Mouse (Mus musculus) cerebellum, adult 11-12 months (tissue): ENCODE data around the gene Art2b.
"Not testable (repeated sequence)": the region's sequence is repeated elsewhere in the genome, so short reads cannot be mapped to it uniquely, and the experiment has no call there.

ENCODE experiments used
- DNase-seq: peaks from one replicate; pipeline ENCODE4 v3.0.0; 2022

The Art2b gene

DNA sequence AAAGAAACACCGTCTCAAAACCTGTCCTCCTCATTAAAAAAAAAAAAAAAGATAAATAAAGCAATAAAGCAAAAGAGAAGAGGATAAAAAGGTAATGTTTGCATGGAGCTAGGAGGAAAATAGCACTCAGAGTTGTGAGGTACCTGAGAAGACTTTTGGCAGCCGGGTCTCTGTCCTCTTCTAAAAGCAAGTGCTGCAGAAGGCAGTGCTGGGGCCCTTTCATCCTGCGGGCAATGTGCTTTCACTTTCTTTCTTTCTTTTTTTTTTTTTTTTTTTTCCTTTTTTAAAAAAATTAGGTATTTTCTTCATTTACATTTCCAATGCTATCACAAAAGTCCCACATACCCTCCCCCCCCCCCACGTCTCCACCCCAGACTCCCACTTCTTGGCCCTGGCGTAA, at the start of gene Art2b:
TSS of gene Art2b (minus strand) at position 193 of the 400 bp plus-strand sequence.
- DNase-seq = no peak

DNA sequence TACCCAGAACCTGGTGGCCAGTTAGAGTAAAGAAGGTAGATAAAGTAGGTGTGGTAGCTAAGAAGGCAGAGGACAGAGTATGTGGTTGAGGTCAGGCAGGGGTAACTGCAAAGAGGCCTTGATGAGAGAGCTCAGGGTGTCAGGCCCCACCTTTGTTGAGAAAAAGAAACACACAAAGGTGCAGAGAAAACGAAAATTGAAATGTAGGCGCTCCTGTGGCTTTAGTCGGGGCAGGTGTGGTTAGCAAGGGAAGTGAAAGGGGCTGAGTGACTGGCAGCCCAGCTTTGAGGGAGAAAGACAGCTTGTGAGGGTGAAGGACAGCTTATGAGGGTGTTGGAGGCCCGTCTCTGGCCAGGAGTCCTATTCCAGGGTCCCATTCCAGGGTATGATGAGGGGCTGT, 49.1 kb upstream of the Art2b start:
- DNase-seq = no peak

DNA sequence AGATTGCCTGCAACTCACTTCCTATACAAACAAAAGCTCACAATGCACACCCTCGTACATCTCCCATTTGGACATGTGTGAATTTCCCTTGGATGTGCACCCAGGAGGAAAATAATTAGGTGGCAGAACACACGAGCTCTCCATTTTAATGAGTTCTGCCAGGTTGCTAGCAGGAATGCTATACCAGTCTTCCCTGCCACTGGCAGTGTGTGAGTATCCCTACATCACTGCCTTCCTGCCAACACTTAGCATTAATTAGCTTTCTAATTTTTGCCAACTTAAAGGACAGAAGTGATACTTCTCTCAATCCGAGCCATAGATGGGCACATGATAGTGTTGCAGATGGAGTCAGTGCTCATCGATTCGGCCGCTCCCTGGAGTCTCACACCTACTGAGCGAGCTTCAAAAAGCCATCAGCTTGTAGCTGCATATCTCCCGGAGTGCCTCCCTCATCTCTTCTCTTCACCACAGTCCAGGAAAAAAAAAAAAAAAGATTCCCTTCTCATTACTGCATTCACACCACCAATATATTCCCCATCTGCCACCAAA, 48.3 kb upstream of the Art2b start:
- DNase-seq = no peak

DNA sequence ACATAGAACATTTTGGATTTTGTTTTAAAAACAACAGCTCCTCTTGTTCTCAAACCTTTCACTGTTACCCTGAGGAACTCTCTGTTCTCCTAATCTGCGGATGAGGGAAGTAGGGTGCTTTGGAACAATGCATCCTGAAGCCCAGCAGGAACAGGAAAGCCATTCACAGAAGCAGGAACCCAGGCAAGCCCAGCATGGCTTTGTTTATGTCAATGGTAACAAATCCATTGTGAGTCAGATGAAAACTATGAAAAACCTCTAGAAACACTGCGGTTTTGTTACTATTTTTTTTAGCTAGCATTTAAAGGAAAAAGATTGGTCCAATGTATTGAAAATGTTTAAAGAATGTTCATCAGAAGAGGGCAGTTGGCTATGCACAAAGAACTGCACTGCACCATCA, 43.1 kb upstream of the Art2b start:
- no peak for DNase-seq

DNA sequence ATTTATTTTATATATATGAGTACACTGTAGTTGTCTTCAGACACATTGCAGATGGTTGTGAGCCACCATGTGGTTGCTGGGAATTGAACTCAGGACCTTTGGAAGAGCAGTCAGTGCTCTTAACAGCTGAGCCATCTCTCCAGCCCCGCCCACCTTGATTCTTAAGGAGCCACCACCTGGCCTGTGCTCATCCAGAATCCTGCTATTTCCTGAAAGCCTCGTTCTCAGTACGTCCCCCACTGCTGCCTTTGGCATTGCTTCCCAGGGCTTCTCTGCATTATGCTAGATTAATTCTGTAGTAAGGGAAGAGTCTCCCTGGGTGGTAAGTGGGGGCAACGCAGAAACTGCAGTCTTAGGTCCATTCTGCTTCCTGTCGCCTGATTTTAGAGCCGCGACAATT, 41.8 kb upstream of the Art2b start:
- DNase-seq = not testable (repeated sequence)

DNA sequence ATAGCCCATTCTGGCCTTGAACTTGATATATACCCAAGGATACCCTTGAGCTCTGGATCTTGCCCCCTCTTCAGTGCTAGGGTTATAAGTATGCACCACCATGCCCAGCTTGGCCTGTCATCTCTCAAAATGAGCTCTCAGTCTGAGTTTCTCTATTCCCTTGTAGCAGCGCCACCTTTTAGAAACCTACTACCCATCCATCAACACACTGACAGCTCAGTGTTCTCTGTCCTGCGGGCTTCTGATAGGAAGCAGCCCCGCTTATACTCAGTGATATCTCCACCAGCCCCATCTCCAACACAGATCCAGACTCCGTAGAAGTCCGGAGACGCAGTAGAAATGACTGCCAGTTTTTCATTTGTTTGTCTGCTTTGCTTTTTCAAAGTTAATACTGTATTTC, 38.9 kb upstream of the Art2b start:
- DNase-seq = no peak

DNA sequence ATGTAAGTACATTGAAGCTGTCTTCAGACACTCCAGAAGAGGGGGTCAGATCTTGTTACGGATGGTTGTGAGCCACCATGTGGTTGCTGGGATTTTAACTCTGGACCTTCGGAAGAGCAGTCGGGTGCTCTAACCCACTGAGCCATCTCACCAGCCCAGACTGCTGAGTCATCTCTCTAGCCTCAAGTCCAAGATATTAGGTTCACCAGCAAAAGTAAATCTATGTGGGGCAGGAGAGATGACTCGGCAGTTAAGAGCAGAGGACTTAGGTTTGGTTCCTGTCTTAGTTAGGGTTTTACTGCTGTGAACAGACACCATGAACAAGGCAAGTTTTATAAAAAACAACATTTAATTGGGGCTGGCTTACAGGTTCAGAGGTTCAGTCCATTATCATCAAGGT, 36.5 kb upstream of the Art2b start:
- DNase-seq = not testable (repeated sequence)

DNA sequence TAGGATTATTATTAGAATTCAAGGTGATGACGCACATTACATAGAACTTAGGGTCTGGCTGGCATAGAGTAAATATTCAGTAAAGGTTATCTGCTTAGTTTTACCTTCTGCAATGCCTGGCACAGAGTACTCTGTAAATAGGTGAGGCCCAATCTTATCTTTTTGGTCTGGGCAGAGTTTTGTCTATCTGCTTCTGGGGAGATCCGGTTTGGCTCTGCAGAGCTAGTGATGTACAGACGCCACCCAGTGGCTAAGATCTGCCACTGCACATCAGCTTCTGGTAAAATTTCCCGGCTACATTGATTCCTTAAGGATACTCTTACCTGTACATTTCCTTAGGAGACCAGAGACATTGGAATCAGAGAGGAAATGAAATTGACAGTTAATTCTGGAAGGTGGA, 35.0 kb upstream of the Art2b start:
- peak; percentile 5 for DNase-seq

DNA sequence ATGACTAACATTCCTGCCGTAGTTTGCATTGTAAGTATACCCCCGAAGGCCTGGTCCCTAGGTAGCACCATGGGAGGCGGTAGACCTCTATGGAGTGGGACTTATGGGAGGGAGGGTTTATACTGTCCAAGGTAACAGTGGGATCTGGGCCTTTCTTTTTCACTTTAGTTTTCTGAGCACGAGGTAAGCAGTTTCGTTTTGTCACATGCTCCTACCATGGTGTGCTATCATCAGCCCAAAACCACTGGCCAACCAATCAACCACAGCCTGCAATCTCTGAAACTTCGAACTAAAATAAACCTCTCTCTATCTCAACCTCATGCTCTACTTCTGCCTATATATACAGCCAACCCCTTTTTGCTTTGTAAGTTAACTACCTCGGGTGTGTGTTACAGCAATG, 32.9 kb upstream of the Art2b start:
- no peak for DNase-seq

DNA sequence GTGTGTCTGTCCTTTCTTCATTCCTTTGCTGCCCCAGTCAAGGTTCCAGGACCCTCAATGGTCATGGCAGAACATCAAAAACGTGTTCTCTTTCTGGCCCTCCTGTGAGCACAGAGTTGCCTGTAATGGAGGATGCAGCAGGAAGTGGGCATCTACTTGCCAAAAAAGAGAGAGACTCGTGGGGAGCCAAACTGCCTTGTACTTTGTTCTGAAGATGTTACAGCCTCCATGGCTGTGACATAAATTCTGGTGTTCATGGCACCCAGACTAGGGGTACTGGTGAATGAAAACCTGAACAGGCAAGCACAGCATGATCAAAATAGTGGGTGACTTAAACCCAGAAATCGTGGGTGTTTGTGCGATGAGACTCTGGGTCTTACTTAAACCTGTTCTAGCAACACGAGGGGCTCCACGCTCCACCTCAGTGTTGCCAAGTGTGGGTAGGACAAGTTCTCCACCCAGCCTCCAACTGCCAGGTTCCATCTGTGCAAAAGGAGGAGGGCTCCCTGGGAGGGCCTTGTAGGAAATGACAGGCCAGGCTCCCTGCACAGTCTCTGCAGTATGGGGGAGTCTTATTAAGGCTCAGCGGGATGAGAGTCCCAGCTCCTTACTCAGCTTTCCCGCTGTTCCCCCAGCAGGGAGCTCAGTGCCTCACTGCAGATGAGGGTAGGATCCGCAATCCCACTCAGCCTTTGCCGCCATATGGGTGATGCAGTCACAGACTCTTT, 32.2 kb upstream of the Art2b start:
- no peak for DNase-seq

DNA sequence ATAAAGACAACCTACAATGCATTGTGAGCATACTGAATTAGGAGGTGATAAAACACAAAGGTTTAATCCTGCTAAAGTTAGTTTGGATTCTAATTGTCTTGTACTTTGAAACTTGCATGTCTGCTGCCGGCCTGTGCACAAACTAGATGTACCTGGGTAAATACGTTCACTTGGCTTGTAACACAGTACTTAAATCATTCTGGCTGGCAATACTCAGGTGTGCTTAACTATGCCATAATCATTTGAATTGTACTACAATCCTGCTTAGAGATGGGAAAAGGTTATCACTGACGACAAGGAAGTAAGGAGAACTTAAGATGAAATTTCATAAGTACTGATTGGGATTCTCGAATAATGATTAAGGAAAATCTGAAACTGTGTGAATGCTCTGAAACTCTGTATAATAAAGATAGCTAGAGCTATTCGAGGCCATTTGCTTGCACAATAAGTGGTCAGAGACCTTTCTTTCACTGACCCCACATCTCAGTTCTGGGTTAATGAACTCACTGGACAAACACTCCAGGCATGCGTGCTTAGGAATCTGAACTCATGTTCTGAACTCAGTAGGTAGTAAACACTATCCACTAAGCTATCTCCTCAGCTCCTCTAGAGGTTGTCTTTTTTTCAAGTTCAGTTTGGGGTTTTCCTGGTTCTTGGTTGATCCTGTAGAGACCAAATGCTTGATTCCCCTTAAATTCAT, 30.9 kb upstream of the Art2b start:
- no peak for DNase-seq

DNA sequence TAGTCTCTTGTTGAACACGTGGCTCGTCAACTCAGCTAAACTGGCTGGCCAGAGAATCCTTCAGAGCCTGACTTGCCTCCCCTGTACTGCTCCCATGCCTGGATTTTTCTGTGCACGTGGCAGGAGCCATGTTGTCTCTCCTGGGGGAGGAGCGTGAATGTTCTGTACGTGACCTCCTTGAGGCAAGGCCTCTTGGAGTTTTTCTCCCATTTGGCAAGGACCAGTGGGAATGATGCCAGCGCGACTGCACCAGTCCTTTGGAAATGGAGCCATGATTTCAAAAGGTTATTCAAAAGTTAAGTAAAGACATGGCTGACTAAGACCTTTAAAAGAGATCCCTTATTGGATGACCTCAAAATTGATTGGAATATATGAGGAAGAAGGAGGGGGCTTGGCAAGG, 30.0 kb upstream of the Art2b start:
- no peak for DNase-seq

DNA sequence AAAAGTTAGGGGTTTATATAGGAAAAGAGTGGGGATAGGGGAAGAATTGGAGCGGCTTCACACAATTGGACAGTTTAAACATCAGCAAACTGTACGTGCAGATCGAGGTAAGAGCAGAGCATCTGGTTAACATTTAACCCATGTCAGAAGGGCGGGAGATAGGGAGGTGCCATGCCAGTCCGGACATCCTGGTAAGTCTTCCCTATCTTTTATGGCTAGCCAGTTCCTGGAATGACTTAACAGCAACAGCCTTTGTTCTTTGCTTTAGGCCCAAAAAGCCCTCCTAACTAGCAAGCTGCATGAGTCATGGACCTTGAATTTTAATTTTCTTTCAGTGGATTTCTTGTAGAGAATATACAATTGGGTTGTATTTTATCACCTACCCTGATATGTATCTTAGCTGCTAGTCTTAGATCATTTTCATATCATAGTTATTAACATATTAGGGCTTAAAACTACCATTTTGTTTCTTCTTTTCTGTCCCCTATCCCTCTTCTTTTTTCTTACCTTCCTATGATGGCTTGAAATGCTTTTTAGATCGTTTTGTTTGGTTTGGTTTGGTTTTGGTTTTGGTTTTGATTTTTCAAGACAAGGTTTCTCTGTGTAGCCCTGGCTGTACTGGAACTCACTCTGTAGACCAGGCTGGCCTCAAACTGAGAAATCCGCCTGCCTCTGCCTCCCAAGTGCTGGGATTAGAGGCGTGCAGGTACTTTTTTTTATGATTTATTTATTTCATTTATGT, 27.6 kb upstream of the Art2b start:
- not testable (repeated sequence) for DNase-seq

DNA sequence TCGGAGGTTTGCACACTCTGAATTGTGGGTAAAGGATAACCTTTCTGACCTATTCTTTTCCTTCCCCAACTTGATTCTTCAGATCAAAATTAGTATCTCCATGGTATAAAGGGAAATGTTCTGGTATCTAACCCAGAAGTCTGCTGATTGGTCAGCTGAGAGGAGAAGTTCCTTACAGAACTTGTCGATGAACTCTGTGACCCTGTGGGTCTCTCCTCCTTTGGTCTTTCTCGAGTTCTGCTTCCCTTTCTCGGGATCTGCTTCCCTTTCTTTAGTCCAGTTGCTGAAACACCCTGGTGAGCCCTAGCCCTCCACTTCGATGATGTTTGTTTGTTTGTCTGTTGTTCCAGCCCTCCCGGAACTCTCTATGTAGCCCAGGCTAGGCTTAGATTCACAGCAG, 22.4 kb upstream of the Art2b start:
- DNase-seq = no peak

DNA sequence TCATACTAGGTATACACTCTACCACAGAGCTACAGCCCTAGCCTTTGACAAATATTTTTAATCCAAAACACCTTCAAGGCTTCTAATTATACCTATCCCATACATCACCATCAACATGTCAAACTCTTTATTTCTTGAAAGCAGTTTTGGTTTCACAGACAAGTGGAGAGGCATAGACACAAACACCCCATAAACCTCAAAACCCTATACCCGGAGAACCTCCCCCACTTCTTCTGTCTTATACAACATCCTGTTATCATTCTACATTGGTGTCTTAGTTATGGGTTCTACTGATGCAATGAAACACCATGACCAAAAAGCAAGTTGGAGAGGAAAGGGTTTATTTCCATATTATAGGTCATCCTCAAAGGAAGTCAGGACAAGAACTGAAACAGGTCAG, 15.0 kb upstream of the Art2b start:
- DNase-seq = no peak

DNA sequence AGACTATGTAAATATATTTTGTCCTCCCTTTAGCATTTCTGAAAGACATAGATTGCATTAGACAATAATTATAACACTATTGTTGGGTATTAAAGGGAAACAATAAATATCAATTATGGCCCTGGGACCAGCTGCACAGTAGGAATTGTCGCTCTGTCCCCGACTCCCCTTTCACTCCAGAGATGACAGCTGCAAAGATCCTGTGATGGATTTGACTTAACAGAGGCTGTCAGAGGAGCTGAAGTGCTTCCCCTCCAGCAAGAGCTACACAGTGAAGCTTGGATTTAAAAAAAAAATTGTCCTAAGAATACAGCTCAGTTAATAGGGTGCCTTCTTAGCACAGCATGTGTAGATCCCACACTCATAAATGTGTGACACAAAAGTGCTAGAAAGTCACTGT, 13.1 kb upstream of the Art2b start:
- no peak for DNase-seq

DNA sequence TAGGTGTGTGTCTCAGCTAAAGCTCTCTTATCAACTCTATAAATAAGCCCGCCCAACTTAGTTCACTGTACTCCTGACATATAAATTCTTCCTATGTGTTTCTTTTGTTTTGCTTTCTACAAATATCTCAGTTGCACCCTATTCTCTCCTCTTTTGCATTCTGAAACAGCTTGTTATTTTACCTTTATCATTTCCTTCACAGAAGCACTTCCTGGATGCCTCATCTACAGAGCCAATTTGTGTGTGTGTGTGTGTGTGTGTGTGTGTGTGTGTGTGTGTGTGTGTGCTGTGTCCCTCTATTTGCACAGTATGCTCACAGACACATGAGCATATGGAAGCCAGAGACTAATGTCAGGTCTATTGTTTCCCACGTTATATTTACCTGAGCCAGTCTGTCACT, 9.6 kb upstream of the Art2b start:
- no peak for DNase-seq

DNA sequence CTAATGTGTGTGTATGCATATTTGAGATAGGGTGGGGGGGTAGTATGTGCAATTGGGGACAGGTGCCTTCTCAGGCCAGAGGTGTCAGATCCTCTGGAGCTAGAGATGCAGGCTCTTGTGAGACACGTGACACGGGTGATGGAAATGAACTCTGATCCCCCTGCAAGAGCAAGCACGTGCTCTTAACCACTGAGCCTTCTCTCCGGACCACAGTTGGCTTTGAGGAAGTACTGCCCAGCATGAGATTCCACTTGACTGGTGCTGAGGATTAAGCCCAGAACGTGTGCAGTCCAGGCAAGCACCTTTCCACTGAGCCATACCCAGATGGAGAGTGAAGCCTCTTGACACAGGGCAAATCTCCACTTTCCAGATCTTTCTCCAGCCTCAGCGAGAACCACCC, 1.1 kb downstream of the Art2b start:
- not testable (repeated sequence) for DNase-seq

DNA sequence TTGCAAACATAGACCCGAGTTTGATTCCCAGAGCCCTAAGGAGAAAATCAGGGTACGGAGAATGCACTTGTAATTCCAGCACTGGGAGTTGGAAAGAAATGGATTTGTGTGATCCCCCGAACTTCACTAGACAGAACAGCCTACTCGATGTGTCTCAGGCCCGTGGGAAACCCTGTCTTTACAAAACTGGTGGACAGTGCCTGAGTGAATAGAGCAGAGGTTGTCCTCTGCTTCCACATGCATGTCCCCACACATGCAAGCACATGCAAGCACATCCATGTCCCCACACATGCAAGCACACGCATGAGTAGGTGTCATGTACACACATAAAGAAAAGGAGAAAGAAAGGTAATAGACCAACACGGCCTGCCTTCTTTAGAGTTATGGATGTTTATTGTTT, 3.4 kb downstream of the Art2b start:
- no peak for DNase-seq

DNA sequence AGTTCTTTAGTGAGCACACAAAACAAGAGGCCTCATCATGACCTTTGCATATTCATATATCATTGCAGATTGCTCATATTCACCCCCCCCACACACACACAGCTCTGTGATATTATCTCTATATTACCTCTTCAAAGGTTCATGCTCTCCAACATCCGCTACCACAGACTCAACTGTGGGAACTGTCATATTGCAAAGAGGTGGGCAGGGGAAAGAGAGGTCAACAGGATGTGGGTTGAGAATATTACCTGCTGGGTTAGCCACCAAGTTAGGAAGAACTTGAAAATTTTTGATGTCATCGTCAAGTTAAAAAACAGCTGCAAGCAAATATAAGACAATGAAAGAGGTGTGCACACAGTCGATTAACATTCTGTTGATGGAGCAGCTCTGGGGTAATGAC, 4.5 kb downstream of the Art2b start:
- not testable (repeated sequence) for DNase-seq

DNA sequence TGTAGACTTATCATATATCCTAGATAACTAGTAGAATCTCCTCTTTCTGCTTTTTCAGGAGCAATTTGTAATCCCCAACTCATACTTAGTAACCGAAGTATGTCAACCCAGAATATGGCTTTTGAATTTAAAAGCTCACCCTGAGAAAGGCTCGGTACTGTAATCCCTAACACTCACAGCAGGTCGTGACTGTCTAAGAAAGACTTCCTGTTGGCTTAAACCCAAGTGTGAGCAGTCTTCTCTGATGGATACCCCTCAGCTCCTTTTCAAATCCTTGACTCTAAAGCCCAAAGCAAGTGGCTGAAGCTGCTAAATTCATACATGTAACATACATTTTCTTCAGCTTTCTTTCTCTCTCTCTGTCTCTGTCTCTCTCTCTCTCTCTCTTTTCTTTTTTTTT, 11.0 kb downstream of the Art2b start:
- no peak for DNase-seq

DNA sequence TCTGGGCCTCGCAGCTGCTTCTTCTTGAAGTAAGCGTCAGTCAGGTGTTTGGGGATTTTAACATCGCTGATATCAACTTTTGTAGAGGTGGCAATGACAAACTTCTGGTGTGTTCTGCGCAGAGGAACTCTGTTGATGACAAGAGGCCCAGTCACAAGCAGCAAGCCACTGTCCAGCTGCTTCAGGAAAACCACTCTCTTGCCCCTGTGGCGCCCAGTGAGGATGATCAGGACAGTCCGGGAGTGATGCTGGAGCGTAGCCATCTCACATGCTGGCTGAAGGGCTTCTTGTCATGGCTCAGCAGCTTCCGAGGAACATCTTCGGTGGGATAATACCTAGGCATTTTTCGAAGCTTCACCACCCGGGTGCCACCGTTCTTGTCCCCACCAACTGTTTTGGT, 11.8 kb downstream of the Art2b start:
- DNase-seq = not testable (repeated sequence)

DNA sequence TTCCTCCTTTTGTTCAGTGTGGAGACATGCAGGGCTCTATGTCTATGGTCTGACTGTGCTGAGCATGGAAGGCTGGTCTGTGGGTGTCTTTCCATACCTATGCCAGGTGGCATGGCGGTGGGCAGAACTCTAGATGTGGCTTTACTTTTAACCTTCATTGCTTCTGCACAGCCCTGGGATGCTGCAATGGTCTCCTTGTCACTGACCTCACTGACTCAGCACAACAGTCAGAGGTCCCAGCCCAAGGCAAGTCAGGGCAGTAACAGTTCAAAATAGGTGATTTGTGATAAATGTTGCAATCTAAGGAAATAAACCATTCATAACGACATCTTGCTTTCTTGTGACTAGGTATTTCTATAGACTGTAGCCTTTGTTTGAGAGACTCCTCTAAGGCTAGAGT, 21.3 kb downstream of the Art2b start:
- no peak for DNase-seq

DNA sequence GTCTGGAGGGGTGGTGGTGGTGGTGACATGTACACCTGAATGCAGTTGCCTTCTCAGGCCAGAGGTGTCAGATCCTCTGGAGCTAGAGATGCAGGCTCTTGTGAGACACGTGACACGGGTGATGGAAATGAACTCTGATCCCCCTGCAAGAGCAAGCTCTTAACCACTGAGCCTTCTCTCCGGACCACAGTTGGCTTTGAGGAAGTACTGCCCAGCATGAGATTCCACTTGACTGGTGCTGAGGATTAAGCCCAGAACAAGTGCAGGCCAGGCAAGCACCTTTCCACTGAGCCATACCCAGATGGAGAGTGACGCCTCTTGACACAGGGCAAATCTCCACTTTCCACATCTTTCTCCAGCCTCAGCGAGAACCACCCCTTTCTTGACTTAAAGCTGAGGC, 26.0 kb downstream of the Art2b start:
- not testable (repeated sequence) for DNase-seq
